Mouse (Mus musculus) mesoderm, embryonic 11.5 days (tissue): ENCODE measurements around the gene Rhob.
"Not testable (repeated sequence)": the region's sequence is repeated elsewhere in the genome, so short reads cannot be mapped to it uniquely, and the experiment has no call there.

ENCODE experiments used
- DNase-seq: peaks from one replicate; pipeline ENCODE4 v3.0.0-alpha.2; 2012; ENCODE audit warnings: low read depth, low spot score

Gene Rhob

GRCm38 (mm10) chr12:8474836-8475387, 24.9 kb downstream of the Rhob start:
- DNase-seq = no peak

- DNase-seq = no peak
These were observed 27.0 kb downstream of the Rhob start for GRCm38 (mm10) chr12:8472591-8473358.

- DNase-seq = no peak
These were observed 27.8 kb downstream of the Rhob start for GRCm38 (mm10) chr12:8472051-8472450.

GRCm38 (mm10) chr12:8470962-8471361, 28.8 kb downstream of the Rhob start:
- DNase-seq = no peak

- DNase-seq = no peak
These were observed 29.9 kb downstream of the Rhob start for GRCm38 (mm10) chr12:8469742-8470494.

- DNase-seq = no peak
These were observed 31.5 kb downstream of the Rhob start for GRCm38 (mm10) chr12:8468221-8468865.

GRCm38 (mm10) chr12:8467029-8467924, 32.5 kb downstream of the Rhob start:
- DNase-seq = no peak

- no peak for DNase-seq
These were observed 34.1 kb downstream of the Rhob start for GRCm38 (mm10) chr12:8465680-8466079.

- DNase-seq = no peak
These were observed 34.8 kb downstream of the Rhob start for GRCm38 (mm10) chr12:8464961-8465360.

- DNase-seq = peak; percentile 44
These were observed 36.1 kb downstream of the Rhob start for GRCm38 (mm10) chr12:8463599-8464160.

- DNase-seq = no peak
These were observed 37.3 kb downstream of the Rhob start for GRCm38 (mm10) chr12:8462533-8462932.

- DNase-seq = not testable (repeated sequence)
These were observed 38.2 kb downstream of the Rhob start for GRCm38 (mm10) chr12:8461575-8461974.

- DNase-seq = no peak
These were observed 41.4 kb downstream of the Rhob start for GRCm38 (mm10) chr12:8458400-8458799.

- DNase-seq = no peak
These were observed 42.8 kb downstream of the Rhob start for GRCm38 (mm10) chr12:8457052-8457451.

- no peak for DNase-seq
These were observed 44.8 kb downstream of the Rhob start for GRCm38 (mm10) chr12:8455046-8455445.

- no peak for DNase-seq
These were observed 45.3 kb downstream of the Rhob start for GRCm38 (mm10) chr12:8454487-8454886.

GRCm38 (mm10) chr12:8452766-8453621, 46.8 kb downstream of the Rhob start:
- no peak for DNase-seq

- DNase-seq = no peak
These were observed 48.0 kb downstream of the Rhob start for GRCm38 (mm10) chr12:8451571-8452485.

GRCm38 (mm10) chr12:8450639-8451038, 49.2 kb downstream of the Rhob start:
- no peak for DNase-seq
